Mouse (Mus musculus): ENCODE measurements around the gene Tex50. TPM values are rescaled to one million over a fixed set of nuclear protein-coding genes. Genes with fewer than 3 reads are reported as not detected.
"Not testable (repeated sequence)": the region's sequence is repeated elsewhere in the genome, so short reads cannot be mapped to it uniquely, and the experiment has no call there.

Tex50 gene
- polyA plus RNA-seq, 1 experiment from 2014 or later = 1.4 TPM

DNA sequence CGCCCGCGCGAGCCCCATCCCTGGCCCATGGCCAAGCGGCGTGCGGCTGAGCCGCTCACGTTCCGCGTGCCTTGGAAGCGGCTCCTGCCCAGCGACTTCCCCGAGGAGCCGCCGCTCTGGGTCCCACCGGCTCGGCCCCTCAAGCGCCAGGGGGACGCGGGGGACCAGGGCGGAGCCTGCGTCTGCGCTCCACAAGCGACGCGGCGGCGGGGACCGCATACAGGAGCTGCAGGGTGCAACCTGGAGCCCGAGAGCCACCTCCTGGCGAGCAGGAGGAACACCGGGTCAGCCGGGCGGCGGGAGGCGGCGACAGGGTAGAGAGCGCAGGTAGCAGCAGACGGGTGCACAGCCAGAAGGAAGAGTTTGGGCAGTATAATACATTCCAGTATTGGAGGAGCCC is 11.5 kb upstream of the Tex50 start:
- H3K27me3 ChIP-seq (replicated peaks; ENCODE audit: control insufficient read depth, insufficient read depth, low read length) = peaks cover 2% of the 10 kb centered on the region; the same call in 1 of the 2 replicates
- peak; percentile 98 for ATAC-seq
- peak overlapping the region; percentile 47 for H3K4me3 ChIP-seq (replicated peaks; ENCODE audit: low read length)
- H3K9ac ChIP-seq (replicated peaks; ENCODE audit: low read depth, low read length) = peak overlapping the region; percentile 61
- WGBS = under 1% methylated on average over 40 of the region's 40 CpGs
- no peaks in the 10 kb centered on the region for H3K36me3 ChIP-seq (ENCODE audit: control insufficient read depth, insufficient read depth)
- H3K4me2 ChIP-seq (ENCODE audit: low read length) = peak overlapping the region; percentile 68
- H3K9me3 ChIP-seq (ENCODE audit: control insufficient read depth, low read length) = no peaks in the 10 kb centered on the region
- peaks cover 3% of the 10 kb centered on the region for H3K4me1 ChIP-seq (replicated peaks; ENCODE audit: control insufficient read depth, insufficient read depth, low read length)
- no peak overlapping the region for H3K27ac ChIP-seq (ENCODE audit: low read length)

DNA sequence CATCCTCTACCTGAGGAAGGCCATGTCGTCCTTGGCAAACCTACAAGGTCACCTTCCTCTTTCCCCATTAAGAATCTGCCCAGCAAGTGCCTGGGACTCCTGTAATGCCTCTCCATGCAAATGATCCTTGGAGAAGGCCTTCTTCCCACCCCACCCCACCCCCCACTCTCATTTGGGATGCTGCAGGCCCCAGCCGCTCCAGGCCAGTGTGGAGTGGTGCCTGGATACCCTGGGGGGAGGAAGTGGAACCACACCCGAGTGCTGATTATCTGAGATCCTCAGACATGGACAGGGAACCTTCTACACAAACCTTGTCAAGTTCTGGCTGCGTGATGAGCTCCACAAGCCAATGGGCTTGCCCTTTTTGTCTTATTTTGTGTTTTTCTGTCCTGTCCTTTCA is 1.2 kb upstream of the Tex50 start:
- Histone ChIP-seq H3K9ac (replicated peaks; ENCODE audit: low read depth, low read length) (no peak overlapping the region), H3K9me3 (ENCODE audit: control insufficient read depth, low read length) (no peaks in the 10 kb centered on the region), H3K4me2 (ENCODE audit: low read length) (no peak overlapping the region), H3K36me3 (ENCODE audit: control insufficient read depth, insufficient read depth) (no peaks in the 10 kb centered on the region), H3K27ac (ENCODE audit: low read length) (no peak overlapping the region), H3K27me3 (replicated peaks; ENCODE audit: control insufficient read depth, insufficient read depth, low read length) (no peaks in the 10 kb centered on the region), H3K4me1 (replicated peaks; ENCODE audit: control insufficient read depth, insufficient read depth, low read length) (no peaks in the 10 kb centered on the region), H3K4me3 (replicated peaks; ENCODE audit: low read length) (no peak overlapping the region)
- 78% methylated on average over 4 of the region's 4 CpGs for WGBS
- no peak for ATAC-seq

- no peak overlapping the region for H3K27ac ChIP-seq (ENCODE audit: low read length)
- H3K9me3 ChIP-seq (ENCODE audit: control insufficient read depth, low read length) = no peaks in the 10 kb centered on the region
- no peak overlapping the region for H3K4me3 ChIP-seq (replicated peaks; ENCODE audit: low read length)
- no peaks in the 10 kb centered on the region for H3K4me1 ChIP-seq (replicated peaks; ENCODE audit: control insufficient read depth, insufficient read depth, low read length)
- H3K9ac ChIP-seq (replicated peaks; ENCODE audit: low read depth, low read length) = no peak overlapping the region
- H3K4me2 ChIP-seq (ENCODE audit: low read length) = no peak overlapping the region
- H3K36me3 ChIP-seq (ENCODE audit: control insufficient read depth, insufficient read depth) = no peaks in the 10 kb centered on the region
- no peaks in the 10 kb centered on the region for H3K27me3 ChIP-seq (replicated peaks; ENCODE audit: control insufficient read depth, insufficient read depth, low read length)
- no peak for ATAC-seq
- WGBS = 73% methylated on average over 10 of the region's 10 CpGs
Measured at GRCm38 (mm10) chr1:161156546-161156945, 2.6 kb downstream of the Tex50 start.

- WGBS = 36% methylated on average over 6 of the region's 6 CpGs
- H3K27me3 ChIP-seq (replicated peaks; ENCODE audit: control insufficient read depth, insufficient read depth, low read length) = no peaks in the 10 kb centered on the region
- H3K4me2 ChIP-seq (ENCODE audit: low read length) = no peak overlapping the region; the same call in 1 of the 2 replicates
- H3K4me3 ChIP-seq (replicated peaks; ENCODE audit: low read length) = no peak overlapping the region
- H3K27ac ChIP-seq (ENCODE audit: low read length) = no peak overlapping the region
- H3K36me3 ChIP-seq (ENCODE audit: control insufficient read depth, insufficient read depth) = no peaks in the 10 kb centered on the region
- no peak for ATAC-seq
- H3K9ac ChIP-seq (replicated peaks; ENCODE audit: low read depth, low read length) = no peak overlapping the region
- H3K9me3 ChIP-seq (ENCODE audit: control insufficient read depth, low read length) = no peaks in the 10 kb centered on the region
- 0 out of 2 replicates have a peak, but pooled peaks cover 3% of the 10 kb centered on the region for H3K4me1 ChIP-seq (replicated peaks; ENCODE audit: control insufficient read depth, insufficient read depth, low read length)
Measured at GRCm38 (mm10) chr1:161151098-161151497, 8.0 kb downstream of the Tex50 start.

GRCm38 (mm10) chr1:161147888-161148287 is 11.2 kb downstream of the Tex50 start:
- Histone ChIP-seq H3K9me3 (ENCODE audit: control insufficient read depth, low read length) (no peaks in the 10 kb centered on the region), H3K4me1 (replicated peaks; ENCODE audit: control insufficient read depth, insufficient read depth, low read length) (peaks cover 6% of the 10 kb centered on the region), H3K27me3 (replicated peaks; ENCODE audit: control insufficient read depth, insufficient read depth, low read length) (no peaks in the 10 kb centered on the region), H3K36me3 (ENCODE audit: control insufficient read depth, insufficient read depth) (no peaks in the 10 kb centered on the region), H3K4me2 (ENCODE audit: low read length) (no peak overlapping the region), H3K9ac (replicated peaks; ENCODE audit: low read depth, low read length) (no peak overlapping the region), H3K4me3 (replicated peaks; ENCODE audit: low read length) (no peak overlapping the region), H3K27ac (ENCODE audit: low read length) (no peak overlapping the region)
- ATAC-seq = no peak
- WGBS = 73% methylated on average over 2 of the region's 2 CpGs

GRCm38 (mm10) chr1:161145611-161146010 is 13.5 kb downstream of the Tex50 start:
- not testable (repeated sequence) for H3K4me2 ChIP-seq (ENCODE audit: low read length); H3K27me3 ChIP-seq (replicated peaks; ENCODE audit: control insufficient read depth, insufficient read depth, low read length); H3K4me1 ChIP-seq (replicated peaks; ENCODE audit: control insufficient read depth, insufficient read depth, low read length); H3K4me3 ChIP-seq (replicated peaks; ENCODE audit: low read length); ATAC-seq; H3K9me3 ChIP-seq (ENCODE audit: control insufficient read depth, low read length); H3K36me3 ChIP-seq (ENCODE audit: control insufficient read depth, insufficient read depth); H3K9ac ChIP-seq (replicated peaks; ENCODE audit: low read depth, low read length); H3K27ac ChIP-seq (ENCODE audit: low read length)
- 86% methylated on average over 8 of the region's 8 CpGs for WGBS

GRCm38 (mm10) chr1:161143216-161143615 is 15.9 kb downstream of the Tex50 start:
- Histone ChIP-seq H3K9ac (replicated peaks; ENCODE audit: low read depth, low read length) (no peak overlapping the region; the same call in 1 of the 2 replicates), H3K9me3 (ENCODE audit: control insufficient read depth, low read length) (no peaks in the 10 kb centered on the region), H3K27ac (ENCODE audit: low read length) (no peak overlapping the region), H3K36me3 (ENCODE audit: control insufficient read depth, insufficient read depth) (no peaks in the 10 kb centered on the region), H3K27me3 (replicated peaks; ENCODE audit: control insufficient read depth, insufficient read depth, low read length) (no peaks in the 10 kb centered on the region), H3K4me1 (replicated peaks; ENCODE audit: control insufficient read depth, insufficient read depth, low read length) (peaks cover 9% of the 10 kb centered on the region), H3K4me3 (replicated peaks; ENCODE audit: low read length) (peak overlapping the region; percentile 55), H3K4me2 (ENCODE audit: low read length) (peak overlapping the region; percentile 90)
- 87% methylated on average over 7 of the region's 7 CpGs for WGBS
- ATAC-seq = peak; percentile 31; the same call in 1 of the 2 replicates

DNA sequence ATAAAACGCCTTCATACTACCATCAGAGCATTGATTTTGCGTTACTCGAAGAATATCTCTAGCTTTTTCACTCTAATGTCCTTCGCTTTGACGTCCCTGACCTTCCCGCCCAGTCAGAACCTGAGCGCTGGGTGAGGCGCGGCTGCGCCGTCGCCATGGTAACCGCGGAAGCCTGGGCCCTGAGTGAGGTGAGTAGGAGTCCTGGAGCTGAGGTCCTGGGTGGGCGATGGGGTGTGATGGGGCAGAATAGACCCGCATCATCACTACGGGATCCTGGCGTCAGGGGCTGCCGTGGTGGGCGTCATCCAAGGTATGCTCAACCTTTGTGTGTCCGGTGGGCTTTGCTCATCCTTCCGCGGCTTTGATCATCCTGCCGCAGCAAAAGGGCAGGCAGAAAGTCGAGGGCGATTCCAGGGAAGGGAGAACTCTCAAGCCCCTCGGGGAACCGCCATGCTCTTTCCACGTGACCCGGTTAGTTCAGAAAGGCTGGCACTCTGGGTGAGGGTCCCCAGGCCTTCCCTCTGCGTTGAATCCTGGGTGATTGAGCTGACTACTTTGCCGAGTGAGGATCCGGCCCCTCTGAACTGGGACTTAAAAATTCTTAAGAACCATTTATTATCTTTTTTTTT is 16.5 kb downstream of the Tex50 start, which contains the start of gene Ankrd45:
Ankrd45 (plus strand) TSS at position 161 of the 629 bp plus-strand sequence.
- peak; percentile 95 for ATAC-seq
- H3K36me3 ChIP-seq (ENCODE audit: control insufficient read depth, insufficient read depth) = no peaks in the 10 kb centered on the region
- peak within 1 kb of the TSS; percentile 73 for H3K9ac ChIP-seq (replicated peaks; ENCODE audit: low read depth, low read length)
- WGBS = 4% methylated on average over 33 of the region's 33 CpGs
- peaks cover 9% of the 10 kb centered on the region for H3K4me1 ChIP-seq (replicated peaks; ENCODE audit: control insufficient read depth, insufficient read depth, low read length)
- H3K4me2 ChIP-seq (ENCODE audit: low read length) = peak within 1 kb of the TSS; percentile 90
- no peaks in the 10 kb centered on the region for H3K9me3 ChIP-seq (ENCODE audit: control insufficient read depth, low read length)
- H3K4me3 ChIP-seq (replicated peaks; ENCODE audit: low read length) = peak within 1 kb of the TSS; percentile 55
- H3K27ac ChIP-seq (ENCODE audit: low read length) = peak within 1 kb of the TSS; percentile 33; the same call in 1 of the 2 replicates
- H3K27me3 ChIP-seq (replicated peaks; ENCODE audit: control insufficient read depth, insufficient read depth, low read length) = no peaks in the 10 kb centered on the region

- Histone ChIP-seq H3K4me3 (replicated peaks; ENCODE audit: low read length) (no peak overlapping the region), H3K27me3 (replicated peaks; ENCODE audit: control insufficient read depth, insufficient read depth, low read length) (no peaks in the 10 kb centered on the region), H3K27ac (ENCODE audit: low read length) (no peak overlapping the region), H3K9ac (replicated peaks; ENCODE audit: low read depth, low read length) (no peak overlapping the region), H3K36me3 (ENCODE audit: control insufficient read depth, insufficient read depth) (no peaks in the 10 kb centered on the region), H3K9me3 (ENCODE audit: control insufficient read depth, low read length) (no peaks in the 10 kb centered on the region), H3K4me2 (ENCODE audit: low read length) (no peak overlapping the region), H3K4me1 (replicated peaks; ENCODE audit: control insufficient read depth, insufficient read depth, low read length) (peaks cover 9% of the 10 kb centered on the region)
- 84% methylated on average over 9 of the region's 9 CpGs for WGBS
- no peak for ATAC-seq
Measured at GRCm38 (mm10) chr1:161140026-161140762, 18.9 kb downstream of the Tex50 start.
